Mouse (Mus musculus): ENCODE data around the gene Mrpl44. TPM values are rescaled to one million over a fixed set of nuclear protein-coding genes. Genes with fewer than 3 reads are reported as not detected.

The Mrpl44 gene
- 43.6 and 46.3 TPM in 2 replicates for polyA plus RNA-seq (2016; fragmentation: Nextera tagmentation; extraction: Ambion mirVana)

DNA sequence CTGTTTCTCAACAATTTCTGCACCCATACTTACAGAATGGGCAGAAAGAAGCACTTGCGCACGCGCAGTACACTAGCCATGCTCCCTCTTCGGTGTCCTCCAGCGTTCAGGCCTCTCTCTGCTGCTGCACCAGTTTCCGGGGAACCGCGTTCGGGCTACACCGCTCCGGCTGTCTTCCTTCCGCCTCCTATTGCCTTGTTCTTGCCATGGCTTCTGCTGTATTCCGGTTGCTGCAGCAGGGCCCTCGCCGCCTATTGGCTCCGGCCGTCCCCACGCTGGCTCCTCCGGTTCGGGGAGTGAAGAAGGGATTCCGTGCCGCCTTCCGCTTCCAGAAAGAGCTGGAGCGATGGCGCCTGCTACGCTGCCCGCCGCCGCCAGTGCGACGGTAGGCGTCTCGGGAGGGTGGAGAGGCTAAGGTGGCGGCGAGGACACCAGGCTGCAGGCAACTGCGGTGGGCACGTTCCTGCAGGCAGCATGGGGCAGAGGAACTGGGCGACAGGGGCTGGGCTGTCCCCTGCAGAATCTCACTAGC is at the start of gene Mrpl44, which contains the start of gene Wdfy1:
TSS of gene Mrpl44 (plus strand) at position 92 of the 532 bp plus-strand sequence.
TSS of gene Wdfy1 (minus strand) at position 217 of the 532 bp plus-strand sequence.
- peak within 1 kb of the TSS; percentile 86 for H3K9ac ChIP-seq (replicated peaks)
- peak; percentile 98 for ATAC-seq (ENCODE audit: insufficient number of reproducible peaks, insufficient read depth, low FRiP score, low TSS enrichment, low read depth)
- under 1% methylated on average over 38 of the region's 38 CpGs for WGBS
- no peaks in the 10 kb centered on the region for H3K9me3 ChIP-seq
- peak within 1 kb of the TSS; percentile 88 for H3K27ac ChIP-seq
- H3K36me3 ChIP-seq = peaks cover 32% of the 10 kb centered on the region
- peak within 1 kb of the TSS; percentile 64 for H3K4me2 ChIP-seq
- H3K27me3 ChIP-seq = no peaks in the 10 kb centered on the region
- H3K4me3 ChIP-seq (replicated peaks) = peak within 1 kb of the TSS; percentile 89
- H3K4me1 ChIP-seq (replicated peaks) = no peaks in the 10 kb centered on the region; the same call in 1 of the 2 replicates

DNA sequence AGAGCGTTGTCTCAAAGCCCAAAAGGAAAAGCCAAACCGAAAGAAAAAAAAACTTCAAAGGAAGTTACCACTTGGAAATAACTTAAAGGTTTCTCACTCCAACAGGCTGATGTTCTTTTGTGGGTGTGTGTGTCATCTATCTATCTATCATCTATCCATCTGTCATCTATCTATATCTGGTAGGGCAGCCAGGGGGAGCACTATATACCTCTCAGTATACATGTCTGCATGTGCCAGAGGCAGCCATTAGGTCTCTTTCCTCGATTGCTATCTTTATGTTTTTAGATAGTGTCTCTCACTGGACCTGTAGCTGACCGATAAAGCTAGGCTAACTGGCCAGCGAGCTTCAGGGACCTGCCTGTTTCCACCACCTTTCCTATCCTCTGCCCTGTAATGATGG is 41.0 kb upstream of the Mrpl44 start:
- Histone ChIP-seq H3K4me3 (replicated peaks) (no peak overlapping the region), H3K4me1 (replicated peaks) (peaks cover 8% of the 10 kb centered on the region), H3K4me2 (no peak overlapping the region), H3K9ac (replicated peaks) (no peak overlapping the region), H3K27ac (no peak overlapping the region), H3K36me3 (0 out of 2 replicates have a peak, but pooled peaks cover 3% of the 10 kb centered on the region), H3K9me3 (no peaks in the 10 kb centered on the region), H3K27me3 (no peaks in the 10 kb centered on the region)
- WGBS = 89% methylated on average over 5 of the region's 5 CpGs
- no peak for ATAC-seq (ENCODE audit: insufficient number of reproducible peaks, insufficient read depth, low FRiP score, low TSS enrichment, low read depth)

DNA sequence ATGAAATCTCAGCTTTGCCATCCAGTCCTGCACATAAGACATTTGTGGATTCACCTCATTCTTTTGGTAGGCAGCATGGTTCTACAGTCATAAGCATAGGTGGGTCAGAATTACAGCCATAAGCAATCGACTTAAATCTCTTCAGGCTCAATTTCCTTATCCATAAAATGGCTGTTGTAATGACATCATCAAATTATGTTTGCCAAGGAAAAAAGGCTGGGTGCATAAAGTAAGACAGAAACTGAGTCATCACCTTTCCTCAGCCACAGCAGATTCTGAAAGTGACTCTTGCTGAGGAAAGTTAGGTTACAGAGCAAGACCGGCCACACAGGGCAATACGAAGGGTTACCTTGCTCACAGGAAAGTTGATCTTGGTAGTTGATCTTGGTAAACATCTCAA is 39.4 kb upstream of the Mrpl44 start:
- H3K27me3 ChIP-seq = no peaks in the 10 kb centered on the region
- H3K9ac ChIP-seq (replicated peaks) = no peak overlapping the region
- 0 out of 2 replicates have a peak, but pooled peaks cover 3% of the 10 kb centered on the region for H3K36me3 ChIP-seq
- H3K4me3 ChIP-seq (replicated peaks) = no peak overlapping the region
- no peaks in the 10 kb centered on the region for H3K9me3 ChIP-seq
- no peak for ATAC-seq (ENCODE audit: insufficient number of reproducible peaks, insufficient read depth, low FRiP score, low TSS enrichment, low read depth)
- 0 out of 2 replicates have a peak, but pooled peaks cover 3% of the 10 kb centered on the region for H3K4me1 ChIP-seq (replicated peaks)
- H3K4me2 ChIP-seq = no peak overlapping the region
- H3K27ac ChIP-seq = no peak overlapping the region
- 87% methylated on average over 3 of the region's 3 CpGs for WGBS

DNA sequence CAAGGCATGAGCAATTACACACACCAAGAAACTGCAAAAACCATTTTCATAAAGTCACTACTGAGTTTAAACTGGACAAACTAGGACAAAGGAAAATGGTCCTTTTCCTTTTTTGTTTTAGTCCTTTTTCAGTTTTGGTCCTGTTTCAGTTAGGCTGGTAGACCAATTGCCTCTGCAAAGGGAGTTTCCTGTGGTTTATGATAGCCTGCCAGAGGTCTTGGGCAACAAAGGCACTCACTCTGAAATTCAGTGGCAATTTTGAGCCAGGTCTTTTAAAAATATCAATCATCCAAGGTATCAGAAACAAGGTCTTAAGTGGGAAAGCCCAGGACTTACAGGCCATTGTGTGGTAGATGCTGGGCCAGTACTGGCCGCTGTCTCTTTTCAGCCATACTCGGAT is 36.1 kb upstream of the Mrpl44 start:
- Histone ChIP-seq H3K27me3 (no peaks in the 10 kb centered on the region), H3K9ac (replicated peaks) (no peak overlapping the region), H3K27ac (no peak overlapping the region), H3K4me1 (replicated peaks) (0 out of 2 replicates have a peak, but pooled peaks cover 3% of the 10 kb centered on the region), H3K9me3 (no peaks in the 10 kb centered on the region), H3K4me3 (replicated peaks) (no peak overlapping the region), H3K36me3 (0 out of 2 replicates have a peak, but pooled peaks cover 3% of the 10 kb centered on the region), H3K4me2 (no peak overlapping the region)
- WGBS = 83% methylated on average over 2 of the region's 2 CpGs
- no peak for ATAC-seq (ENCODE audit: insufficient number of reproducible peaks, insufficient read depth, low FRiP score, low TSS enrichment, low read depth)

DNA sequence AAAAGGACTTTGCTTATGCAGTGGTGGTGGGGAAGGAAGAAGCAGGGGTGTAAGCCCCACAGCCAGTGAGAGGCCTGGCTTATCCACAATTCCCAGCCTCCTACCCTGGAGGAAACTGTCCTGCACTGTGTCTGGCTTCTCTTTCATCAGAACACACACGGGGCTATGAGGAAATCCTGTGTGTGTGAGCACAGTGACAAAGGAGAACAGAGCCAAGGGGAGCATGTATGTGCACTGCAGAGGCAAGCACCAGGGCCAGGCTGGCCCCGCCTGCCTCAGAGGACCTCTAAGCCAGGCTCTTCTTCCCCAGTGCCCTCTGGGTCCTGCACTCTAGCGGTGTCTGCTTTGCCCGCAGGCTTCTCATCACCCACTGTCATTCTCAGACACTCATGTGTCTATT is 34.8 kb upstream of the Mrpl44 start:
- no peaks in the 10 kb centered on the region for H3K9me3 ChIP-seq
- 0 out of 2 replicates have a peak, but pooled peaks cover 3% of the 10 kb centered on the region for H3K4me1 ChIP-seq (replicated peaks)
- H3K4me2 ChIP-seq = no peak overlapping the region
- H3K9ac ChIP-seq (replicated peaks) = no peak overlapping the region
- H3K27me3 ChIP-seq = no peaks in the 10 kb centered on the region
- ATAC-seq (ENCODE audit: insufficient number of reproducible peaks, insufficient read depth, low FRiP score, low TSS enrichment, low read depth) = no peak
- no peak overlapping the region for H3K4me3 ChIP-seq (replicated peaks)
- no peak overlapping the region for H3K27ac ChIP-seq
- WGBS = 75% methylated on average over 4 of the region's 4 CpGs
- 0 out of 2 replicates have a peak, but pooled peaks cover 3% of the 10 kb centered on the region for H3K36me3 ChIP-seq

DNA sequence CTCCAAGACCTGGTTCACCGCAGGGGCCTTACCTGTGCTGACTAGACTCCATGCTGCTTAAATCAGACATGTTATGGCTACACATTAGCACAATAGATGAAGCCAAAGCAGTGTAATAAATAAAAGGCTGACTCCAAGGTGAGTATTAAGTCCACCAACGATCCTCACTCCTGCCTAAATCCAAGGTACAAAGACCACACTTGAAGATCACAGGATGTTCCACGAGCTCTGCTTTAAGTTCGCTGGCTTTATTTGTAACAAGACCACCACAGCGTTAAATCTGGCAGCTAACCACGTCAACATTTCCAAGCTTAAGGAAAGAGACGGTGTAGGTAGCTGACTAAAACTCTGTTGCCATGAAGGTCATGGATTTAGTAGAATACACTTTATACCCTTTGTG is 32.9 kb upstream of the Mrpl44 start:
- H3K4me1 ChIP-seq (replicated peaks) = 0 out of 2 replicates have a peak, but pooled peaks cover 3% of the 10 kb centered on the region
- no peaks in the 10 kb centered on the region for H3K27me3 ChIP-seq
- H3K36me3 ChIP-seq = 0 out of 2 replicates have a peak, but pooled peaks cover 2% of the 10 kb centered on the region
- H3K9me3 ChIP-seq = no peaks in the 10 kb centered on the region
- no peak overlapping the region for H3K27ac ChIP-seq
- 88% methylated on average over 7 of the region's 7 CpGs for WGBS
- no peak overlapping the region for H3K4me3 ChIP-seq (replicated peaks)
- no peak for ATAC-seq (ENCODE audit: insufficient number of reproducible peaks, insufficient read depth, low FRiP score, low TSS enrichment, low read depth)
- H3K4me2 ChIP-seq = no peak overlapping the region
- H3K9ac ChIP-seq (replicated peaks) = no peak overlapping the region

DNA sequence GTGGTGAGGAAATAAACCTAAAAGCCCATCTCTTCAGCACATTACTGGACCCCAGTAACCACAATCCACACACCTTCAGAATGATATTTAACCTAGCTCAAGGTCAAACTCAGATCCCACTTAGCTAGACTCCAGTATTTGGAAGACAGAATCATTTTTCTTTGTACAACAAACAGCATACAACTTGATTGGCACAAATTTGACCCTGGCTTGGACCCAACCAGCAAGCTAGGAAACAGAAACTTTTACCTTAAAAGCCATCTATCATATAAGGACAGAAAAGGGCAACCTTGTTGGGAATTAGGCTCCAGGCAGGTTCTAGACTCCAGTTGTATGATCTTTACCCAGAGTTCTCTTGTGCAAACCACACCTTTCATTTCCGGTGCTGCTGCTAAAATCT is 32.4 kb upstream of the Mrpl44 start:
- Histone ChIP-seq H3K36me3 (no peaks in the 10 kb centered on the region), H3K27me3 (no peaks in the 10 kb centered on the region), H3K9me3 (no peaks in the 10 kb centered on the region), H3K9ac (replicated peaks) (no peak overlapping the region), H3K4me3 (replicated peaks) (no peak overlapping the region), H3K4me2 (no peak overlapping the region), H3K4me1 (replicated peaks) (0 out of 2 replicates have a peak, but pooled peaks cover 3% of the 10 kb centered on the region), H3K27ac (no peak overlapping the region)
- WGBS = 96% methylated on average over 1 of the region's 1 CpGs
- ATAC-seq (ENCODE audit: insufficient number of reproducible peaks, insufficient read depth, low FRiP score, low TSS enrichment, low read depth) = no peak

DNA sequence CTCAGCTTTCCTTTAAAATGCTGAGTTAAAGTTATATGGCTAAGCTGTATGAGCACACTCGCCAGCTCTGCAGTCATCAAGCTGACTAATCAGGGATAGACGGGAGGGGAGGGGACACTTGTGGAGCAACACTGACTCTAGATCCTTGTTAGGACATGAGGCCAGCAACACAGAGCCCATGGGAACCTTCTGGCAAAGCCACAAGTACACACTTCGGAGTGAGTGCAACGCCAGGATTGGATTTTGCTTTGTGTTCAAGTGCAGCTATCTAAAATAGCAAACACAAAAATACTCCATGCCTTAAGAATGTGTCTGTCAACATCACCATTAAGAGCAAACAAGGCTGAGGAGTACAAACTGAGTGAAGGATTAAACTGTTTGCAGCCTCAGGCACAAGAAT is 29.8 kb upstream of the Mrpl44 start:
- Histone ChIP-seq H3K9me3 (no peaks in the 10 kb centered on the region), H3K4me3 (replicated peaks) (no peak overlapping the region), H3K27me3 (no peaks in the 10 kb centered on the region), H3K27ac (no peak overlapping the region), H3K36me3 (no peaks in the 10 kb centered on the region), H3K9ac (replicated peaks) (no peak overlapping the region), H3K4me2 (no peak overlapping the region), H3K4me1 (replicated peaks) (0 out of 2 replicates have a peak, but pooled peaks cover 2% of the 10 kb centered on the region)
- WGBS = 91% methylated on average over 4 of the region's 4 CpGs
- no peak for ATAC-seq (ENCODE audit: insufficient number of reproducible peaks, insufficient read depth, low FRiP score, low TSS enrichment, low read depth)

DNA sequence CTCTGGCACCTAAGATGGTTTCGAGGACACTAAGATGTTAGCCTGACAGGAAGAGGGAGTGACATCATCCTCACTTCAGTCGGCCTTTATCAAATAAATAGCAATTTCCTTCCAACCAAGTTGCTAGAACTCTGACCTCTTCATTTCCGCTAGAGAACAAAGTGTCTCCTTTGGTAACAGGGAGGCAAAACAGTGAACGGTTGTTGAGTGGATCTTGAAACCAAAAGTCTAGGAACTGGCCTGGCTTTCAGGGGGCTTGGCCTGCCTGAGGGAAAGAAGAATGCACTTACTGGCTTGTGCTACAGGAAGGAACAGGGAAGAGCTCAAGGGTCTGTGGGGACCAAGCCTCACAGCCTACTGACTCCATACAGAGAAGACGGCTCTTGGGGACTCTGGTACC is 24.6 kb upstream of the Mrpl44 start:
- H3K36me3 ChIP-seq = no peaks in the 10 kb centered on the region
- no peaks in the 10 kb centered on the region for H3K4me1 ChIP-seq (replicated peaks)
- no peak overlapping the region for H3K4me2 ChIP-seq
- WGBS = 82% methylated on average over 5 of the region's 5 CpGs
- H3K27me3 ChIP-seq = no peaks in the 10 kb centered on the region
- H3K27ac ChIP-seq = no peak overlapping the region
- no peaks in the 10 kb centered on the region for H3K9me3 ChIP-seq
- no peak overlapping the region for H3K9ac ChIP-seq (replicated peaks)
- H3K4me3 ChIP-seq (replicated peaks) = no peak overlapping the region
- ATAC-seq (ENCODE audit: insufficient number of reproducible peaks, insufficient read depth, low FRiP score, low TSS enrichment, low read depth) = no peak

DNA sequence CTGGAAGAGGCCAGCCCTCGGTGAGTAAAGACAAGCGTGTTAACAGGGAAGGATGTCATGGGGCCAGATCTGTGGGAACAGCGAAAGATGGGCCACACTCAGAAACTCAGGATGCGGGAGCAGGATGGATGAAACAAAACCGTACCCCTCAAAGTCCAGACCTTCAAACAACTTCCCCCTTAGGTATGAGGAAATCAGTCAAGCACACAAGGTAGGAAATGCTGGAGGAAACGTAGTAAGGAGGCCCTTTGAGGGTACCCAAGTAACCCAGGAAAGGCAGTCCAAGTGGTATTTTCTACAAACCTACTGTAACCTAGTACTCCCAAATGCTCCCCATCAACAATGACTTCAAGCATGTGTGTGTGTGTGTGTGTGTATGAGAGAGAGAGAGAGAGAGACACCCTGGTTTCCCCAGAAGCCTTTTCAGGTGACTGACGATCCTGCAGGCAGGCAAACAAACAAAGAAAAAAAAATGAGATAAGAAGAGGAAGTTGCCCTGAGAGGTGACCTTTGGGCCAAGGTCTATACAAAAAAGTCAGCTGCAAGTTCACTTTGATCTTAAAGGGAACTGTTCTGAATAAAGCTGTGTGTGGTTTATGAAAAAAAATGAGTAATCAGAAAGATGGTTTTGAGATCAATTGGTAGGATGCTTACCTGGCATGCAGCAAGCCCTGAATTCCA is 23.7 kb upstream of the Mrpl44 start:
- H3K4me2 ChIP-seq = no peak overlapping the region
- H3K9ac ChIP-seq (replicated peaks) = no peak overlapping the region

DNA sequence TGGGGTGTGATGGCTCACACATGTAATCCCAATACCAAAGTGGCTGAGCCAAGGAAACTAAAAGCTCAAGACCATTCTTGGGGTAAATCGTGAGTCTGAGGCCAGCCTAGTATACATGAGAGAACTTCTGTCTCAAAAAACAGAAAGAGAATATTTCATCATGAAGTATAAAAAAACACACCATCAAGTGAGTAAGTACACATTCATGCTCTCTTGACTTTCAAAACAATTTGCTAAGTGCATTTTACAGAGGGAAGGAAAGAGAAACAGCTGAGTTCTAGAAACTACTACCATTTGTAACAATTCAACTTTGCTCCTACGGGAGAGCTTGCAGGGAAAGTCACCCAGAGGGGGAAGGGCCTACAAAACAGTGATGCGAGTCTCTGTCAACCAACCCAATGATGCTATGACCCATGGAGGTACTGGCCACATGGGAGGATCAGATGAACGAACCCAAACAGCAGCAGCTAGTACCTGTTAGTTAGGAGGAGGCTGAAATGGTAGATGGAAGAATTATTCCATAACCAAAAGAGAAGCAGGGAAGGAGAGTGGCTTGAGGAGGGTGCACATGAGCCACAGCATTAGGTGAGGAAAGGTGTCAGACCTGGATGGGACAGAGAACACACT is 23.0 kb upstream of the Mrpl44 start:
- no peak overlapping the region for H3K9ac ChIP-seq (replicated peaks)
- no peaks in the 10 kb centered on the region for H3K27me3 ChIP-seq
- 85% methylated on average over 4 of the region's 4 CpGs for WGBS

More for the DNA sequence above, 23.7 kb upstream of the Mrpl44 start:
- Histone ChIP-seq H3K27ac (no peak overlapping the region), H3K9me3 (no peaks in the 10 kb centered on the region), H3K4me3 (replicated peaks) (no peak overlapping the region), H3K27me3 (no peaks in the 10 kb centered on the region), H3K4me1 (replicated peaks) (0 out of 2 replicates have a peak, but pooled peaks cover 3% of the 10 kb centered on the region), H3K36me3 (no peaks in the 10 kb centered on the region)
- 87% methylated on average over 7 of the region's 7 CpGs for WGBS
- no peak for ATAC-seq (ENCODE audit: insufficient number of reproducible peaks, insufficient read depth, low FRiP score, low TSS enrichment, low read depth)

More for the DNA sequence above, 23.0 kb upstream of the Mrpl44 start:
- H3K4me2 ChIP-seq = no peak overlapping the region
- no peaks in the 10 kb centered on the region for H3K36me3 ChIP-seq
- H3K4me1 ChIP-seq (replicated peaks) = 0 out of 2 replicates have a peak, but pooled peaks cover 4% of the 10 kb centered on the region
- no peak for ATAC-seq (ENCODE audit: insufficient number of reproducible peaks, insufficient read depth, low FRiP score, low TSS enrichment, low read depth)
- H3K9me3 ChIP-seq = no peaks in the 10 kb centered on the region
- H3K4me3 ChIP-seq (replicated peaks) = no peak overlapping the region
- no peak overlapping the region for H3K27ac ChIP-seq

Data from limb, embryonic 12.5 days (tissue).